Mouse (Mus musculus): Measurements from ENCODE around the gene Aloxe3. TPM values are rescaled to one million over a fixed set of nuclear protein-coding genes. Genes with fewer than 3 reads are reported as not detected.

Aloxe3 gene
- total RNA-seq, 2 experiments from 2014 or later = not detected

DNA sequence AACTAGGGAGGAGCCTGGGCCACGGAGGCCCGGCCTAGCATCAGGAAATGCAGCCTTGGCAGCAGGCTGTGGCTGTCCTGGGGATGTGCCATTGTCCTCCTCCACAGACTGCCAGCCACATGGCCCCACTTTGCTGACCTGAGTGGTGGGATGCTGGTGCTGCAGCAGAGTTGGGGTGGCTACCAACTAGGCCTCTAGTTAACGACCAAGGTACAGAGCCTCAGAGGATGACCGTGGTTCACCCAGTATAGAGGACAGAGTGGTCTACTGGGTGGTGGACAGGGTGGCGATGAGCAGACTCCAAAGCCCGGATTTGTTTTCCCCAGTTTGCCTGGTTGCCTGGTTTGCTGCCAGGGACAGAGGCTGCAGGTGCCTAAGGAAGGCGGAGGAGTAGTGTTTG is 49.0 kb downstream of the Aloxe3 start:
- no peak for DNase-seq (ENCODE audit: low spot score)

GRCm38 (mm10) chr11:69178525-69178924 is 52.8 kb downstream of the Aloxe3 start:
- no peak for DNase-seq (ENCODE audit: low spot score)

DNA sequence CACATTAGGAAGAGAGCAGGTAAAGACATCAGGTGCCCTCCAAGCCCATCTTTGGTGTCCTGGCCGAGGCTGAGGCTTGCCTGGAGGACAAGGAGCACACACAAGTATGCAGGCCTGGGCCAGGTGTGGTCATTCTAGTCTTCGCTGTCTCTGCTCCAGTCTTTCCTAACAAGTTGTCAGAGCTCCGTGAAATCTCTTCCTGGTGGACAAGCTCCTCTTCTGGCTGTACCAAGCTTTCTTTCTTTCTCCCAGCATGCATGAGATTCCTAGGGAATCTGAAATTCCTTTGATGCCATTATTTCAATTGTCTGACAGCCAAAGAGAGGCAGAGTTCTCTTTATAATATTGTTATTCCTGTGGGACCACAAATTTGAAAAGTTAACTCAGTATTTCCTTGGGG is 53.8 kb downstream of the Aloxe3 start:
- no peak for DNase-seq (ENCODE audit: low spot score)

- no peak for DNase-seq (ENCODE audit: low spot score)
Measured at GRCm38 (mm10) chr11:69180120-69180519, 54.4 kb downstream of the Aloxe3 start.

GRCm38 (mm10) chr11:69185031-69185430 is 59.3 kb downstream of the Aloxe3 start:
- no peak for DNase-seq (ENCODE audit: low spot score)

GRCm38 (mm10) chr11:69185936-69186335 is 60.2 kb downstream of the Aloxe3 start:
- no peak for DNase-seq (ENCODE audit: low spot score)

GRCm38 (mm10) chr11:69192840-69193239 is 67.1 kb downstream of the Aloxe3 start:
- DNase-seq (ENCODE audit: low spot score) = peak; percentile 15

- DNase-seq (ENCODE audit: low spot score) = no peak
Measured at GRCm38 (mm10) chr11:69196766-69197165, 71.1 kb downstream of the Aloxe3 start.

GRCm38 (mm10) chr11:69197194-69197593 is 71.5 kb downstream of the Aloxe3 start:
- no peak for DNase-seq (ENCODE audit: low spot score)

- no peak for DNase-seq (ENCODE audit: low spot score)
Measured at GRCm38 (mm10) chr11:69197743-69198142, 72.0 kb downstream of the Aloxe3 start, which contains the start of gene Alox8. TSS of gene Alox8 (minus strand) at chr11:69197843.

Other genes starting within 250 kb of the Aloxe3 start
- gene Rnf222, start 237.3 kb upstream of the Aloxe3 start, total RNA-seq (2021) = not detected
- gene Rpl26, start 224.3 kb upstream of the Aloxe3 start, total RNA-seq (2021) = 100 to 1,000 TPM; 639 to 682 TPM
- gene Odf4, start 198.8 kb upstream of the Aloxe3 start, total RNA-seq (2021) = not detected
- 1 to 10 TPM; 5.8 to 9.7 TPM for gene Arhgef15, start 168.4 kb upstream of the Aloxe3 start, total RNA-seq (2021)
- 1 to 10 TPM; 4.8 to 5.2 TPM for gene Slc25a35, start 157.8 kb upstream of the Aloxe3 start, total RNA-seq (2021)
- 10 to 100 TPM; 59.5 to 62.4 TPM for gene Rangrf, start 150.7 kb upstream of the Aloxe3 start, total RNA-seq (2021)
- 1 to 10 TPM; 7.0 to 9.6 TPM for gene Pfas, start 117.4 kb upstream of the Aloxe3 start, total RNA-seq (2021)
- gene Ctc1, start 110.0 kb upstream of the Aloxe3 start, total RNA-seq (2021) = 1 to 10 TPM; 9.4 to 9.5 TPM
- gene Aurkb, start 80.2 kb upstream of the Aloxe3 start, total RNA-seq (2021) = not detected
- gene Borcs6, start 66.2 kb upstream of the Aloxe3 start, total RNA-seq (2021) = 10 to 100 TPM; 20.0 to 23.5 TPM
- 1 to 10 TPM; 3.5 to 3.7 TPM for gene Tmem107, start 55.1 kb upstream of the Aloxe3 start, total RNA-seq (2021)
- gene Vamp2, start 37.4 kb upstream of the Aloxe3 start, total RNA-seq (2021) = 10 to 100 TPM; 37.4 to 39.3 TPM
- gene Per1, start 30.7 kb upstream of the Aloxe3 start, total RNA-seq (2021) = 10 to 100 TPM; 41.9 to 72.2 TPM
- gene Hes7, start 5.5 kb upstream of the Aloxe3 start, total RNA-seq (2021) = not detected
- not detected for gene 9130213A22Rik, start 3.3 kb upstream of the Aloxe3 start, total RNA-seq (2021)
- not detected for gene Alox12b, start 31.1 kb downstream of the Aloxe3 start, total RNA-seq (2021)
- gene Alox8, start 71.9 kb downstream of the Aloxe3 start, total RNA-seq (2021) = not detected
- not detected for gene Gucy2e, start 111.1 kb downstream of the Aloxe3 start, total RNA-seq (2021)
- gene Cntrob, start 197.9 kb downstream of the Aloxe3 start, total RNA-seq (2021) = 1 to 10 TPM; 1.2 to 1.7 TPM
- 10 to 100 TPM; 43.4 to 44.8 TPM for gene Trappc1, start 198.1 kb downstream of the Aloxe3 start, total RNA-seq (2021)
- gene Kcnab3, start 200.4 kb downstream of the Aloxe3 start, total RNA-seq (2021) = under 1 TPM in 1 of 2 experiments, not detected in 1; 0.09 TPM
- gene Rnf227, start 214.6 kb downstream of the Aloxe3 start, total RNA-seq (2021) = under 1 TPM; 0.25 to 0.43 TPM
- gene Chd3, start 243.5 kb downstream of the Aloxe3 start, total RNA-seq (2021) = 1 to 10 TPM; 5.7 to 7.9 TPM

All from gastrocnemius, adult 18-20 months (tissue).